Mouse (Mus musculus) common myeloid progenitor, adult 5-6 weeks (primary cell): Measurements from ENCODE around the gene Pou6f1. TPM values are rescaled to one million over a fixed set of nuclear protein-coding genes. Genes with fewer than 3 reads are reported as not detected.

Experiments
- ATAC-seq: replicated peaks from 2 replicates; pipeline ENCODE4 v1.8.0; 2016; ENCODE audit warnings: low read depth, mild to moderate bottlenecking, moderate TSS enrichment, inconsistent platforms; ENCODE audit not compliant: poor library complexity, severe bottlenecking
- total RNA-seq: library from RNA; stranded (forward); fragments of 200-1000, 187-1606 nt; gene quantifications from 2 replicates; pipeline ENCODE4 v1.2.3, GENCODE M21; 2017

The Pou6f1 gene
- total RNA-seq, 1 experiment from 2014 or later, result 1.4 TPM

- peak; percentile 56; the same call in 1 of the 2 replicates for ATAC-seq
Observed at GRCm38 (mm10) chr15:100537913-100538312, 61.9 kb downstream of the Pou6f1 start.

DNA sequence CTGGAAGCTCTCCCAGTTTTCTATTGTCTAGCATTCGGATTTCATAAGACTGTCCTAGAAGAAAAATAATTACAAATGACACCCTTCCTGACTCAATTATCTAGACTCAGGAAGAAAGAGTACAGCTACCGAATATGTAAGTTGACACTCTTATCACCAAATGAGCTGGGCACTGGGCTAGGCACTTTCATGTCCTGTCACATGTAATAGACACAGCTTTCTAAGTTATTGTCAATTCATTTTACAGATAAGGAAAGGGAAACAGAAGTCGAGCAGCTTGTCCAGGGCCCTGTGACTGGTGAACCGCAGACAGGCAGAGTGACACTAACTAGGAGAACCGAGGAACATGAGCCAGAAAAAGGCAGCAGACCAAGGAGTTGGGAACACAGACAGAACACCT is 71.9 kb downstream of the Pou6f1 start:
- ATAC-seq, result no peak

- no peak for ATAC-seq
Observed at GRCm38 (mm10) chr15:100525405-100525804, 74.4 kb downstream of the Pou6f1 start.

Other genes with a start within 250 kb of the Pou6f1 start
- not detected in 2 replicates for gene Methig1, start 246.8 kb downstream of the Pou6f1 start, total RNA-seq
- gene Mettl7a2, start 246.8 kb downstream of the Pou6f1 start, total RNA-seq, result not detected in 2 replicates
- gene Higd1c, start 235.4 kb downstream of the Pou6f1 start, total RNA-seq, result not detected in 2 replicates
- gene Gm5475, start 177.8 kb downstream of the Pou6f1 start, total RNA-seq, result not detected in 2 replicates
- gene Slc11a2, start 174.9 kb downstream of the Pou6f1 start, total RNA-seq, result 19.7 and 30.4 TPM in 2 replicates
- gene Letmd1, start 131.0 kb downstream of the Pou6f1 start, total RNA-seq, result 20.1 and 30.2 TPM in 2 replicates
- 2.6 and 4.0 TPM in 2 replicates for gene Csrnp2, start 104.5 kb downstream of the Pou6f1 start, total RNA-seq
- 10.1 and 16.9 TPM in 2 replicates for gene Tfcp2, start 48.0 kb downstream of the Pou6f1 start, total RNA-seq
- gene Dazap2, start 15.4 kb upstream of the Pou6f1 start, total RNA-seq, result 155 and 179 TPM in 2 replicates
- gene Smagp, start 37.0 kb upstream of the Pou6f1 start, total RNA-seq, result 5.1 TPM in 1 of 2 replicates, not detected in the other
- 134 and 142 TPM in 2 replicates for gene Bin2, start 69.6 kb upstream of the Pou6f1 start, total RNA-seq
- gene Cela1, start 87.9 kb upstream of the Pou6f1 start, total RNA-seq, result 21.1 and 29.0 TPM in 2 replicates
- 42.7 and 49.2 TPM in 2 replicates for gene Galnt6, start 129.4 kb upstream of the Pou6f1 start, total RNA-seq
- gene Slc4a8, start 161.8 kb upstream of the Pou6f1 start, total RNA-seq, result 10.9 and 12.6 TPM in 2 replicates